Mouse (Mus musculus) kidney, adult 2 months (tissue): ENCODE results near the gene Fgf15. TPM values are rescaled to one million over a fixed set of nuclear protein-coding genes. Genes with fewer than 3 reads are reported as not detected.

ENCODE experiments used
- DNase-seq: peaks from one replicate; pipeline ENCODE4 v3.0.0; 2021
- H3K27ac ChIP-seq: fragments of 200-500 bp; 2 replicates; pipeline ENCODE4 v1.5.1; 2012; ENCODE audit warnings: low read depth, low read length, control low read depth, inconsistent platforms; ENCODE audit not compliant: insufficient read depth
- H3K27me3 ChIP-seq: fragments of 200-500 bp; replicated peaks from 2 replicates; pipeline ENCODE4 v1.6.1; 2012; ENCODE audit warnings: mild to moderate bottlenecking, moderate library complexity, low read length, inconsistent platforms; ENCODE audit not compliant: control insufficient read depth, insufficient read depth
- H3K36me3 ChIP-seq: fragments of 200-500 bp; 2 replicates; pipeline ENCODE4 v1.6.1; 2012; ENCODE audit warnings: mild to moderate bottlenecking, moderate library complexity, low read length, inconsistent platforms; ENCODE audit not compliant: control insufficient read depth, insufficient read depth
- H3K4me1 ChIP-seq: fragments of 200-500 bp; 2 replicates; pipeline ENCODE4 v1.6.1; 2011; ENCODE audit warnings: low read length; ENCODE audit not compliant: control insufficient read depth, insufficient read depth
- H3K4me3 ChIP-seq: fragments of 200-500 bp; 2 replicates; pipeline ENCODE4 v1.5.1; 2011; ENCODE audit warnings: mild to moderate bottlenecking, low read depth, low read length, control low read depth; ENCODE audit not compliant: insufficient read depth
- CTCF ChIP-seq: fragments of 200-500 bp; conservative IDR thresholded peaks from 2 replicates; pipeline ENCODE4 v1.5.1; 2011; ENCODE audit warnings: low read depth, mild to moderate bottlenecking, control low read depth, low read length, moderate library complexity, mixed read lengths; ENCODE audit not compliant: insufficient read depth, insufficient read length
- POLR2A ChIP-seq: fragments of 200-500 bp; IDR thresholded peaks from one replicate; pipeline ENCODE4 v1.6.1; 2011; ENCODE audit warnings: low read depth, low read length, control low read depth
- WGBS: fragments of 180-500 bp; shearing (Covaris S2); methylation state at CpG from one replicate; pipeline ENCODE4 v1.1.7; 2018; 5-methylcytosine and 5-hydroxymethylcytosine counted together
- polyA plus RNA-seq: library from polyadenylated mRNA; depleted of rRNA; stranded (reverse); fragments of >200 nt; gene quantifications from 2 replicates; pipeline ENCODE4 v1.2.3, GENCODE M21; 2012; rRNA removed

Gene Fgf15
- not detected in 2 replicates for polyA plus RNA-seq

- Histone ChIP-seq H3K4me1 (no peaks in the 10 kb centered on the region), H3K27me3 (0 out of 2 replicates have a peak, but pooled peaks cover 1% of the 10 kb centered on the region), H3K4me3 (peak within 1 kb of the TSS; percentile 21), H3K36me3 (no peaks in the 10 kb centered on the region), H3K27ac (no peak within 1 kb of the TSS)
- no peak for DNase-seq
- no peak for TF ChIP-seq POLR2A
- WGBS, result 1% methylated on average over 65 of the region's 65 CpGs
These were observed at the start of gene Fgf15 for GRCm38 (mm10) chr7:144896294-144897218. Fgf15 (plus strand) TSS chr7:144896531.

GRCm38 (mm10) chr7:144847067-144847466 is 49.3 kb upstream of the Fgf15 start, which contains the start of gene Fgf4:
Fgf4 (plus strand) TSS chr7:144847367.
- Histone ChIP-seq H3K4me1 (no peaks in the 10 kb centered on the region), H3K27ac (no peak within 1 kb of the TSS), H3K36me3 (no peaks in the 10 kb centered on the region), H3K4me3 (no peak within 1 kb of the TSS), H3K27me3 (no peaks in the 10 kb centered on the region)
- no peak for DNase-seq
- TF ChIP-seq POLR2A, result no peak
- TF ChIP-seq CTCF, result no peak

- Histone ChIP-seq H3K4me1 (no peaks in the 10 kb centered on the region), H3K4me3 (no peak overlapping the region), H3K27me3 (no peaks in the 10 kb centered on the region), H3K36me3 (no peaks in the 10 kb centered on the region), H3K27ac (no peak overlapping the region)
- no peak for TF ChIP-seq POLR2A
- TF ChIP-seq CTCF, result no peak
- WGBS, result 68% methylated on average over 3 of the region's 3 CpGs
- DNase-seq, result no peak
These were observed 45.0 kb upstream of the Fgf15 start for GRCm38 (mm10) chr7:144851321-144851720.

GRCm38 (mm10) chr7:144854966-144855365 is 41.4 kb upstream of the Fgf15 start:
- no peak overlapping the region for H3K27ac ChIP-seq
- DNase-seq, result no peak
- 37% methylated on average over 3 of the region's 3 CpGs for WGBS
- H3K27me3 ChIP-seq, result no peaks in the 10 kb centered on the region
- no peak for TF ChIP-seq POLR2A
- H3K36me3 ChIP-seq, result no peaks in the 10 kb centered on the region
- no peak overlapping the region for H3K4me3 ChIP-seq
- H3K4me1 ChIP-seq, result no peaks in the 10 kb centered on the region

GRCm38 (mm10) chr7:144857158-144857557 is 39.2 kb upstream of the Fgf15 start:
- no peak overlapping the region for H3K4me3 ChIP-seq
- DNase-seq, result no peak
- peaks cover 2% of the 10 kb centered on the region for H3K27me3 ChIP-seq
- no peak overlapping the region for H3K27ac ChIP-seq
- no peaks in the 10 kb centered on the region for H3K4me1 ChIP-seq
- H3K36me3 ChIP-seq, result no peaks in the 10 kb centered on the region
- 92% methylated on average over 7 of the region's 7 CpGs for WGBS
- no peak for TF ChIP-seq CTCF
- no peak for TF ChIP-seq POLR2A

- no peaks in the 10 kb centered on the region for H3K4me1 ChIP-seq
- H3K27ac ChIP-seq, result no peak overlapping the region
These were observed 38.4 kb upstream of the Fgf15 start for GRCm38 (mm10) chr7:144857826-144858342.

GRCm38 (mm10) chr7:144858702-144859101 is 37.6 kb upstream of the Fgf15 start:
- 90% methylated on average over 1 of the region's 1 CpGs for whole genome bisulfite sequencing
- H3K27me3 ChIP-seq, result peaks cover 3% of the 10 kb centered on the region
- H3K4me1 ChIP-seq, result no peaks in the 10 kb centered on the region
- no peak overlapping the region for H3K27ac ChIP-seq
- TF ChIP-seq CTCF (no peak), POLR2A (no peak)
- no peak overlapping the region for H3K4me3 ChIP-seq
- H3K36me3 ChIP-seq, result no peaks in the 10 kb centered on the region
- DNase-seq, result no peak

More at GRCm38 (mm10) chr7:144857826-144858342, 38.4 kb upstream of the Fgf15 start:
- H3K36me3 ChIP-seq, result no peaks in the 10 kb centered on the region
- H3K27me3 ChIP-seq, result peaks cover 3% of the 10 kb centered on the region
- DNase-seq, result no peak
- H3K4me3 ChIP-seq, result no peak overlapping the region
- 91% methylated on average over 3 of the region's 3 CpGs for WGBS
- TF ChIP-seq POLR2A, result no peak
- TF ChIP-seq CTCF, result no peak
